Mouse (Mus musculus) liver, embryonic 16.5 days (tissue): ENCODE measurements around the gene Txlna. TPM values are rescaled to one million over a fixed set of nuclear protein-coding genes. Genes with fewer than 3 reads are reported as not detected.

Source experiments
- ATAC-seq: fragments of 200-750 bp; cut with Nextera tagmentation; 2 replicates; pipeline ENCODE4 v1.8.0; 2017; ENCODE audit warnings: low read depth, mild to moderate bottlenecking, moderate number of reproducible peaks, moderate library complexity
- H3K27ac ChIP-seq: fragments of 300-500 bp; sonication (generic); 2 replicates; pipeline ENCODE4 v1.5.1; 2014; ENCODE audit warnings: mild to moderate bottlenecking, low read length
- H3K27me3 ChIP-seq: fragments of 300-500 bp; sonication (generic); 2 replicates; pipeline ENCODE4 v1.6.1; 2014; ENCODE audit warnings: low read depth, low read length, mixed read lengths; ENCODE audit not compliant: control insufficient read depth, insufficient read depth
- H3K36me3 ChIP-seq: fragments of 300-500 bp; sonication (generic); 2 replicates; pipeline ENCODE4 v1.6.1; 2014; ENCODE audit warnings: mild to moderate bottlenecking; ENCODE audit not compliant: control insufficient read depth, insufficient read depth
- H3K4me1 ChIP-seq: fragments of 300-500 bp; sonication (generic); 2 replicates; pipeline ENCODE4 v1.6.1; 2014; ENCODE audit warnings: low read depth, low read length, mixed read lengths; ENCODE audit not compliant: control insufficient read depth
- H3K4me2 ChIP-seq: fragments of 300-500 bp; sonication (generic); 2 replicates; pipeline ENCODE4 v1.6.1; 2014; ENCODE audit warnings: low read depth, low read length, mixed read lengths
- H3K4me3 ChIP-seq: fragments of 300-500 bp; sonication (generic); 2 replicates; pipeline ENCODE4 v1.5.1; 2014; ENCODE audit warnings: low read depth, mild to moderate bottlenecking, low read length
- H3K9ac ChIP-seq: fragments of 300-500 bp; sonication (generic); 2 replicates; pipeline ENCODE4 v1.6.1; 2014; ENCODE audit warnings: low read depth, low read length
- H3K9me3 ChIP-seq: fragments of 300-500 bp; sonication (generic); replicated peaks from 2 replicates; pipeline ENCODE4 v1.6.1; 2016; ENCODE audit warnings: low read length; ENCODE audit not compliant: control insufficient read depth
- WGBS: fragments of 180-500 bp; shearing (Covaris S2); extraction: QIAGEN DNeasy Blood & Tissue Kit; methylation state at CpG from one replicate; pipeline ENCODE4 v1.1.7; 2014; ENCODE audit not compliant: insufficient replicate concordance; 5-methylcytosine and 5-hydroxymethylcytosine counted together
- polyA plus RNA-seq: library from polyadenylated mRNA; unstranded; fragments of >200 nt; fragmentation: Nextera tagmentation; extraction: Ambion mirVana; gene quantifications from 2 replicates; pipeline ENCODE4 v1.2.1, GENCODE M21; 2015

Gene Txlna
- polyA plus RNA-seq, 1 experiment from 2014 or later: 22.1 TPM

DNA sequence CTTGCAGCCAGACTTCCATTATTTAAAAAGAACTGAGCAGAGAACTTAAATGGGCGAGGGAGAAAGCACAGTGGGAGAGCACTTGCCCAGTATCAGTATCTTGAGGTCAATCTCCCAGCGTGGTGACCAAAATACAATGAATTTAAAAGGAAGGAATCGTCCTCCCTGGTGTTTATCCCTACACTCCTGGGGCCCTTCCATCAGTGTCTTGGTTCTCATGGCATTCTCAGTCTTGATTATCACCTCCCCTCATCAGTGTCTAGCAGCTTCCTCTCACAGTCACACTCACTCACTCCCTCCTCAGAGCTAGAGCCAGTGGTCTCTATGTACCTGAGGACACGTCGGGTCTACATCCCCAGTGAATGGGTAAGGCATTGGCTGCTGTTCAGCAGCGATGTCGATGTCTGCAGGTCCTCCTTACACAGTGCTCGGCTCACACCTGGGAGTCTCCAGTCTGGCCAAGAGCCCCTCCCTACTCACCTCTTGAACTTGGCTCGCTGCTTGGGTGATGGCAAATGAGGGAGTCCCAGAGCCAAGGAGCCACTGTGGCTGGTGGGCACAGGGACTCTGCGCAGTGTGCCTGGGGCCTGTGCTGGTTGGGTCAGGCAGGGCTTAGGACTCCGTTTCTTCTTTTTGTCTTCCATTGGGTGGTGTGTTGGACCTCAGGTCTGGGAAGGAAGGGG is 18.6 kb downstream of the Txlna start:
- Histone ChIP-seq H3K36me3 (peaks cover 2% of the 10 kb centered on the region; the same call in 1 of the 2 replicates), H3K4me3 (no peak overlapping the region), H3K9ac (no peak overlapping the region), H3K4me2 (no peak overlapping the region), H3K4me1 (peaks cover 44% of the 10 kb centered on the region), H3K9me3 (no peaks in the 10 kb centered on the region), H3K27ac (no peak overlapping the region), H3K27me3 (no peaks in the 10 kb centered on the region)
- ATAC-seq: no peak
- WGBS: 74% methylated on average over 11 of the region's 11 CpGs

- Histone ChIP-seq H3K9me3 (no peaks in the 10 kb centered on the region), H3K36me3 (no peaks in the 10 kb centered on the region), H3K27me3 (no peaks in the 10 kb centered on the region), H3K4me1 (peaks cover 44% of the 10 kb centered on the region), H3K27ac (no peak overlapping the region), H3K4me3 (no peak overlapping the region), H3K9ac (no peak overlapping the region), H3K4me2 (no peak overlapping the region)
- no peak for ATAC-seq
- 73% methylated on average over 8 of the region's 8 CpGs for WGBS
Measured at GRCm38 (mm10) chr4:129621283-129621841, 19.5 kb downstream of the Txlna start.

- Histone ChIP-seq H3K4me1 (peaks cover 41% of the 10 kb centered on the region), H3K27me3 (no peaks in the 10 kb centered on the region), H3K4me3 (no peak overlapping the region), H3K4me2 (no peak overlapping the region), H3K9me3 (no peaks in the 10 kb centered on the region), H3K27ac (no peak overlapping the region), H3K9ac (no peak overlapping the region), H3K36me3 (no peaks in the 10 kb centered on the region)
- 79% methylated on average over 11 of the region's 11 CpGs for WGBS
- no peak for ATAC-seq
Measured at GRCm38 (mm10) chr4:129620419-129621282, 20.2 kb downstream of the Txlna start.

GRCm38 (mm10) chr4:129618786-129619691 is 21.8 kb downstream of the Txlna start, which contains the start of gene Iqcc:
Gene Iqcc, minus strand, starts transcription at chr4:129619099.
- H3K36me3 ChIP-seq: no peaks in the 10 kb centered on the region
- peak within 1 kb of the TSS; percentile 79 for H3K9ac ChIP-seq
- ATAC-seq: peak; percentile 92
- peaks cover 25% of the 10 kb centered on the region for H3K4me1 ChIP-seq
- peak within 1 kb of the TSS; percentile 78 for H3K27ac ChIP-seq
- peak within 1 kb of the TSS; percentile 76 for H3K4me3 ChIP-seq
- H3K27me3 ChIP-seq: no peaks in the 10 kb centered on the region
- peak within 1 kb of the TSS; percentile 94 for H3K4me2 ChIP-seq
- H3K9me3 ChIP-seq: no peaks in the 10 kb centered on the region
- WGBS: 4% methylated on average over 43 of the region's 44 CpGs

- Histone ChIP-seq H3K9me3 (no peaks in the 10 kb centered on the region), H3K27ac (no peak overlapping the region), H3K27me3 (no peaks in the 10 kb centered on the region), H3K4me2 (peak overlapping the region; percentile 94), H3K9ac (peak overlapping the region; percentile 79), H3K36me3 (no peaks in the 10 kb centered on the region), H3K4me1 (peaks cover 19% of the 10 kb centered on the region), H3K4me3 (peak overlapping the region; percentile 76)
- WGBS: 75% methylated on average over 5 of the region's 5 CpGs
- ATAC-seq: no peak
Measured at GRCm38 (mm10) chr4:129618031-129618430, 22.8 kb downstream of the Txlna start.

GRCm38 (mm10) chr4:129617121-129617641 is 23.7 kb downstream of the Txlna start:
- H3K9me3 ChIP-seq: no peaks in the 10 kb centered on the region
- H3K27me3 ChIP-seq: no peaks in the 10 kb centered on the region
- H3K27ac ChIP-seq: no peak overlapping the region
- no peak overlapping the region for H3K4me3 ChIP-seq
- no peak overlapping the region for H3K4me2 ChIP-seq
- H3K9ac ChIP-seq: no peak overlapping the region
- no peaks in the 10 kb centered on the region for H3K36me3 ChIP-seq
- no peak for ATAC-seq
- WGBS: 88% methylated on average over 7 of the region's 7 CpGs
- H3K4me1 ChIP-seq: peaks cover 14% of the 10 kb centered on the region

GRCm38 (mm10) chr4:129616631-129617030 is 24.2 kb downstream of the Txlna start:
- Histone ChIP-seq H3K27me3 (no peaks in the 10 kb centered on the region), H3K9ac (no peak overlapping the region), H3K4me3 (no peak overlapping the region), H3K4me2 (no peak overlapping the region), H3K36me3 (no peaks in the 10 kb centered on the region), H3K9me3 (no peaks in the 10 kb centered on the region), H3K27ac (no peak overlapping the region), H3K4me1 (peaks cover 14% of the 10 kb centered on the region)
- ATAC-seq: no peak
- 85% methylated on average over 3 of the region's 3 CpGs for WGBS

DNA sequence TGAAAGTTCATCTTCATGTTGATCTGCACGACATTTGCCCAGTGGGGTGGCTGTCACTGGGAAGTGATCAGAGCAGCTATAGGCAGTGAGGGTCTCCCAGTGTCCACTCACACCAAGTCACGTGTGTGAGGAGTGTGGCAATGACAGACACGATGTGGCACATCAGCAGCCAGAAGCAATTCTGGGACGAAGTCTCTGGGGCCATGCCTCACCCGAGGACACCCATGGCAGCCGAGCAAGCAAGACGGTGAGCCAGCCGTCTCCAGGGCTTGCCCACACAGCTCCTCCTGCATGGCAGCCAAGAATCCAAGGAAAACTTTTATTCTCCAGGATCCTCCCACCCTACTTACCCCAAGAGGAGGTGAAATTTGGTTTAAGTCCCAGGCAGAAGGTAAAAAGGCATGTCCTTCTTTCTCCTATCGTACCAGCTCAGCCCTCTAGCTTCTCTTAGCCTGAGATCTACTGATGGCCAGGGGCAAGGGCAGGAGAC is 25.0 kb downstream of the Txlna start:
- 75% methylated on average over 9 of the region's 9 CpGs for WGBS
- Histone ChIP-seq H3K4me3 (no peak overlapping the region), H3K9me3 (no peaks in the 10 kb centered on the region), H3K27ac (no peak overlapping the region), H3K4me1 (peaks cover 14% of the 10 kb centered on the region), H3K9ac (no peak overlapping the region), H3K36me3 (no peaks in the 10 kb centered on the region), H3K27me3 (no peaks in the 10 kb centered on the region), H3K4me2 (no peak overlapping the region)
- no peak for ATAC-seq
